In the genomic region with DNA sequence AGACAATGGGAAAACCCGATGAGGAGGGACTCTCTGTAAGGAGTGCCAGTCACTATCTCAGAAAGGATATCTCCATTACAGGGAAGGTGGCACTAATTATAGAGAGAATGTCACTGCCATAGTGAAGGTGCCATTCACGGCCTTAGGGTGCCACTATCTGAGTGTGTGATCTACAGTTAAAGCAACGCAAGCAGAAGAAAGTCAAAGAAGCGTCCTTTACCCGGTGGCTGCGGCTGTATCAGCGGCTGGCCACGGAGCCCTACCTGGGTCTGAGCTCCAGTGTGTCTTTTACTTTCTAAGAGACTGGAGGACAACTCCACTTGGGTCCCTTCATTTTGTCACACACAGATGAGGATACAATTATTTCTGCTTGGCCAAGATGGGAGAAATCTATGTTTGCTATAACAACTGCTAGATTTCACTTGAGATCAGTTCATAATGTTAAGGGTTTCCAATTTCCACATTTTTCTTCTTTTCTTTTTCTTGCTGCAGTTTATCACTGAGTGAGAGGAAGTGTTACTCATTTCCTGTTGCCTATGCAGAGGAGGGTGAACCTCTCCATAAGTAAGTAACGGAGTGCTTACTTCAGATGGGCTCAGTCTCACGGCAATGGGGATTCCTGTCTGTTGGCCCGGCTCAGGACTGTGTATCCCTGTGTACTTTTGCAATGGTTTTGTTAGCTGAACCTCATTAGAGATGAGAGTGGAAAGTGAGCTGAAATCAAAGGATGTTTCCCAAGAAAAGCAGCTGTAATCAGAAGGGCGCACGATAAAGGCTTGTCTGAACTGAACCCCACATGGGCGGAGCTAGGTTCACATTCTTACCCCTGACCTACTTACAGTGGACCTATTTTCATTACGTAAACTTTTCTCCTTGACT, we compare ENCODE assay signal across 11 mouse cellular contexts. TPM values are rescaled to one million over a fixed set of nuclear protein-coding genes. Genes with fewer than 3 reads are reported as not detected.
A peak's percentile ranks its signal among the peaks of the same experiment; 100 is the strongest.
DNase-seq lines count a peak whose midpoint lies in the region; ATAC-seq lines count a peak whose summit lies in the region.
"Had no signal": no experiment of that assay in that cellular context is flagged by ENCODE, and none has a peak within 500 bp of the region (broad histone marks: within the 10 kb centered on the region; RNA-seq: fewer than 3 reads in every experiment).

No protein-coding gene starts in this region.

- H3K9ac ChIP-seq in heart, embryonic 15.5 days, result no peak overlapping the region
- H3K9ac ChIP-seq: embryonic facial prominence, embryonic 15.5 days had no signal

- peak; percentile 41 for DNase-seq in adrenal gland, adult 2 months
- no peak for DNase-seq in adrenal gland, postnatal 10 days
- DNase-seq in 416B (ENCODE audit: low read depth), result peak; percentile 91
- DNase-seq in layer of hippocampus, adult 8-10 months (ENCODE audit: low spot score in 2 of 2), result no peak
- DNase-seq in right cerebral cortex, postnatal 14 days, result no peak
- no peak for DNase-seq in layer of hippocampus, adult 9-10 months (ENCODE audit: low spot score)
- DNase-seq: gastrocnemius, postnatal 25 days had no signal

- ATAC-seq in heart, embryonic 15.5 days (replicated peaks; ENCODE audit: insufficient number of reproducible peaks, insufficient read depth, low FRiP score, low read depth), result peak; percentile 58; the same call in 1 of the 2 replicates
- ATAC-seq in megakaryocyte progenitor cell, adult 5-6 weeks (replicated peaks; ENCODE audit: poor library complexity), result peak; percentile 67

- no peaks in the 10 kb centered on the region for H3K9me3 ChIP-seq in heart, embryonic 15.5 days (replicated peaks)
- H3K9me3 ChIP-seq: embryonic facial prominence, embryonic 15.5 days had no signal

- H3K4me1 ChIP-seq in heart, embryonic 15.5 days (replicated peaks), result 0 out of 2 replicates have a peak, but pooled peaks cover 8% of the 10 kb centered on the region

- H3K4me3 ChIP-seq in heart, embryonic 15.5 days, result no peak overlapping the region
- H3K4me3 ChIP-seq: embryonic facial prominence, embryonic 15.5 days; layer of hippocampus, adult 2 months had no signal

- H3K4me2 ChIP-seq in heart, embryonic 15.5 days, result peak overlapping the region; percentile 4; the same call in 1 of the 2 replicates
- H3K4me2 ChIP-seq: embryonic facial prominence, embryonic 15.5 days had no signal

- peak overlapping the region; percentile 3; the same call in 1 of the 2 replicates for H3K27ac ChIP-seq in heart, embryonic 15.5 days

- H3K27me3 ChIP-seq in heart, embryonic 15.5 days, result no peaks in the 10 kb centered on the region
- H3K27me3 ChIP-seq: embryonic facial prominence, embryonic 15.5 days had no signal

- H3K36me3 ChIP-seq in heart, embryonic 15.5 days, result no peaks in the 10 kb centered on the region

- 57% methylated on average over 15 of the region's 15 CpGs for WGBS in heart, embryonic 15.5 days

RNA-seq across cellular contexts. Expression of a gene that starts 13.2 kb away (rescaled TPM):
- 10 to 100 TPM; 16.6 to 80.5 TPM for total RNA-seq in adrenal gland, adult 2 months (2021)
- 6.3 and 9.9 TPM in 2 replicates for polyA plus RNA-seq in adrenal gland, adult 2 months (2012; rRNA removed)
- 10 to 100 TPM; 15.3 to 25.3 TPM for total RNA-seq in adrenal gland, postnatal 10 days (2021)
- 7.1 and 9.5 TPM in 2 replicates for polyA plus RNA-seq in heart, embryonic 15.5 days (2015; fragmentation: Nextera tagmentation; extraction: Ambion mirVana)
- 50.1 and 52.8 TPM in 2 replicates for total RNA-seq in megakaryocyte progenitor cell, adult 5-6 weeks (2015)
- 41.4 and 56.0 TPM in 2 replicates for total RNA-seq in megakaryocyte progenitor cell, adult 5-6 weeks (2017)
- total RNA-seq in layer of hippocampus, adult 8-10 months (2022), result 10 to 100 TPM; 13.8 to 15.1 (median 13.9) TPM

Comparison
In these comparisons a context has a peak if more than half of its experiments do, and no peak if none do; other contexts are left out.
1. DNase-seq: peak in adrenal gland, adult 2 months (single experiment) and 416B (single experiment); none in adrenal gland, postnatal 10 days (single experiment), layer of hippocampus, adult 8-10 months (0 of 2), right cerebral cortex, postnatal 14 days (single experiment) and layer of hippocampus, adult 9-10 months (single experiment).